Mouse (Mus musculus): ENCODE results near the gene Oser1. TPM values are rescaled to one million over a fixed set of nuclear protein-coding genes. Genes with fewer than 3 reads are reported as not detected.
"Not testable (repeated sequence)": the region's sequence is repeated elsewhere in the genome, so short reads cannot be mapped to it uniquely, and the experiment has no call there.

Gene Oser1
- polyA plus RNA-seq, 1 experiment from 2014 or later = 56.8 TPM

- no peak overlapping the region for H3K27ac ChIP-seq (replicated peaks in 1 of 2; ENCODE audit: control insufficient read depth in 1 of 2, insufficient read depth in 1 of 2, low read depth in 2 of 2, low read length in 2 of 2)
- H3K36me3 ChIP-seq (ENCODE audit: control insufficient read depth, insufficient read depth, low read length) = peaks cover 28% of the 10 kb centered on the region
- H3K4me3 ChIP-seq (ENCODE audit: control insufficient read depth in 1 of 2, insufficient read depth in 1 of 2, low read depth in 1 of 2, low read length in 2 of 2) = no peak overlapping the region
- peaks cover 8 to 18% of the 10 kb centered on the region in 2 experiments for H3K4me1 ChIP-seq (ENCODE audit: control insufficient read depth in 2 of 2, insufficient read depth in 2 of 2, low read length in 2 of 2)
- no peaks in the 10 kb centered on the region for H3K27me3 ChIP-seq (ENCODE audit: control insufficient read depth, insufficient read depth, low read length)
- H3K4me2 ChIP-seq (ENCODE audit: low read length) = no peak overlapping the region
- 96% methylated on average over 6 of the region's 6 CpGs for WGBS
- no peak for ATAC-seq (ENCODE audit: insufficient number of reproducible peaks, insufficient read depth, low FRiP score, low read depth)
- H3K9ac ChIP-seq (ENCODE audit: low read length) = no peak overlapping the region
- H3K9me3 ChIP-seq (ENCODE audit: control insufficient read depth, low read length) = no peaks in the 10 kb centered on the region
Observed at GRCm38 (mm10) chr2:163417026-163417425, 7.5 kb downstream of the Oser1 start.

- Histone ChIP-seq H3K4me1 (ENCODE audit: control insufficient read depth in 2 of 2, insufficient read depth in 2 of 2, low read length in 2 of 2) (peaks cover 2 to 10% of the 10 kb centered on the region in 2 experiments; a peak in 3 of 4 replicates), H3K4me2 (ENCODE audit: low read length) (no peak overlapping the region), H3K27ac (replicated peaks in 1 of 2; ENCODE audit: control insufficient read depth in 1 of 2, insufficient read depth in 1 of 2, low read depth in 2 of 2, low read length in 2 of 2) (no peak overlapping the region; a peak in 1 of 4 replicates), H3K36me3 (ENCODE audit: control insufficient read depth, insufficient read depth, low read length) (peaks cover 64% of the 10 kb centered on the region), H3K4me3 (ENCODE audit: control insufficient read depth in 1 of 2, insufficient read depth in 1 of 2, low read depth in 1 of 2, low read length in 2 of 2) (no peak overlapping the region), H3K9me3 (ENCODE audit: control insufficient read depth, low read length) (no peaks in the 10 kb centered on the region), H3K9ac (ENCODE audit: low read length) (no peak overlapping the region), H3K27me3 (ENCODE audit: control insufficient read depth, insufficient read depth, low read length) (no peaks in the 10 kb centered on the region)
- ATAC-seq (ENCODE audit: insufficient number of reproducible peaks, insufficient read depth, low FRiP score, low read depth) = no peak
- 89% methylated on average over 9 of the region's 9 CpGs for WGBS
Observed at GRCm38 (mm10) chr2:163412846-163413590, 11.5 kb downstream of the Oser1 start.

- ATAC-seq (ENCODE audit: insufficient number of reproducible peaks, insufficient read depth, low FRiP score, low read depth) = no peak
- 95% methylated on average over 4 of the region's 4 CpGs for WGBS
- Histone ChIP-seq H3K4me2 (ENCODE audit: low read length) (no peak overlapping the region), H3K4me3 (ENCODE audit: control insufficient read depth in 1 of 2, insufficient read depth in 1 of 2, low read depth in 1 of 2, low read length in 2 of 2) (no peak overlapping the region), H3K27ac (replicated peaks in 1 of 2; ENCODE audit: control insufficient read depth in 1 of 2, insufficient read depth in 1 of 2, low read depth in 2 of 2, low read length in 2 of 2) (no peak overlapping the region), H3K9me3 (ENCODE audit: control insufficient read depth, low read length) (no peaks in the 10 kb centered on the region), H3K4me1 (ENCODE audit: control insufficient read depth in 2 of 2, insufficient read depth in 2 of 2, low read length in 2 of 2) (0 out of 4 replicates have a peak, but pooled peaks cover 0 to 5% of the 10 kb centered on the region in 2 experiments), H3K36me3 (ENCODE audit: control insufficient read depth, insufficient read depth, low read length) (peaks cover 68% of the 10 kb centered on the region), H3K27me3 (ENCODE audit: control insufficient read depth, insufficient read depth, low read length) (no peaks in the 10 kb centered on the region), H3K9ac (ENCODE audit: low read length) (no peak overlapping the region)
Observed at GRCm38 (mm10) chr2:163412419-163412818, 12.1 kb downstream of the Oser1 start.

GRCm38 (mm10) chr2:163411840-163412239, 12.7 kb downstream of the Oser1 start:
- Histone ChIP-seq H3K9me3 (ENCODE audit: control insufficient read depth, low read length) (no peaks in the 10 kb centered on the region), H3K9ac (ENCODE audit: low read length) (0 out of 2 replicates have a peak overlapping the region, but pooled peaks have one; percentile 16), H3K36me3 (ENCODE audit: control insufficient read depth, insufficient read depth, low read length) (peaks cover 74% of the 10 kb centered on the region), H3K4me2 (ENCODE audit: low read length) (no peak overlapping the region), H3K27ac (replicated peaks in 1 of 2; ENCODE audit: control insufficient read depth in 1 of 2, insufficient read depth in 1 of 2, low read depth in 2 of 2, low read length in 2 of 2) (no peak overlapping the region), H3K4me3 (ENCODE audit: control insufficient read depth in 1 of 2, insufficient read depth in 1 of 2, low read depth in 1 of 2, low read length in 2 of 2) (no peak overlapping the region), H3K27me3 (ENCODE audit: control insufficient read depth, insufficient read depth, low read length) (no peaks in the 10 kb centered on the region), H3K4me1 (ENCODE audit: control insufficient read depth in 2 of 2, insufficient read depth in 2 of 2, low read length in 2 of 2) (0 out of 4 replicates have a peak, but pooled peaks cover 0 to 4% of the 10 kb centered on the region in 2 experiments)
- WGBS = 50% methylated on average over 4 of the region's 4 CpGs
- ATAC-seq (ENCODE audit: insufficient number of reproducible peaks, insufficient read depth, low FRiP score, low read depth) = no peak

- not testable (repeated sequence) for H3K9ac ChIP-seq (ENCODE audit: low read length); H3K27ac ChIP-seq (replicated peaks in 1 of 2; ENCODE audit: control insufficient read depth in 1 of 2, insufficient read depth in 1 of 2, low read depth in 2 of 2, low read length in 2 of 2); H3K4me3 ChIP-seq (ENCODE audit: control insufficient read depth in 1 of 2, insufficient read depth in 1 of 2, low read depth in 1 of 2, low read length in 2 of 2); H3K9me3 ChIP-seq (ENCODE audit: control insufficient read depth, low read length); H3K27me3 ChIP-seq (ENCODE audit: control insufficient read depth, insufficient read depth, low read length); H3K4me1 ChIP-seq (ENCODE audit: control insufficient read depth in 2 of 2, insufficient read depth in 2 of 2, low read length in 2 of 2); H3K4me2 ChIP-seq (ENCODE audit: low read length); ATAC-seq (ENCODE audit: insufficient number of reproducible peaks, insufficient read depth, low FRiP score, low read depth)
- WGBS = 91% methylated on average over 3 of the region's 3 CpGs
- peaks cover 76% of the 10 kb centered on the region for H3K36me3 ChIP-seq (ENCODE audit: control insufficient read depth, insufficient read depth, low read length)
Observed at GRCm38 (mm10) chr2:163411344-163411743, 13.2 kb downstream of the Oser1 start.

GRCm38 (mm10) chr2:163410211-163410610, 14.3 kb downstream of the Oser1 start:
- Histone ChIP-seq H3K27ac (replicated peaks in 1 of 2; ENCODE audit: control insufficient read depth in 1 of 2, insufficient read depth in 1 of 2, low read depth in 2 of 2, low read length in 2 of 2) (no peak overlapping the region), H3K27me3 (ENCODE audit: control insufficient read depth, insufficient read depth, low read length) (no peaks in the 10 kb centered on the region), H3K4me1 (ENCODE audit: control insufficient read depth in 2 of 2, insufficient read depth in 2 of 2, low read length in 2 of 2) (0 out of 4 replicates have a peak, but pooled peaks cover 0 to 4% of the 10 kb centered on the region in 2 experiments), H3K9ac (ENCODE audit: low read length) (no peak overlapping the region), H3K9me3 (ENCODE audit: control insufficient read depth, low read length) (no peaks in the 10 kb centered on the region), H3K4me2 (ENCODE audit: low read length) (no peak overlapping the region), H3K36me3 (ENCODE audit: control insufficient read depth, insufficient read depth, low read length) (peaks cover 79% of the 10 kb centered on the region), H3K4me3 (ENCODE audit: control insufficient read depth in 1 of 2, insufficient read depth in 1 of 2, low read depth in 1 of 2, low read length in 2 of 2) (no peak overlapping the region)
- 94% methylated on average over 3 of the region's 3 CpGs for WGBS
- no peak for ATAC-seq (ENCODE audit: insufficient number of reproducible peaks, insufficient read depth, low FRiP score, low read depth)

GRCm38 (mm10) chr2:163404037-163404815, 20.3 kb downstream of the Oser1 start:
- ATAC-seq (ENCODE audit: insufficient number of reproducible peaks, insufficient read depth, low FRiP score, low read depth) = no peak
- H3K4me3 ChIP-seq (ENCODE audit: control insufficient read depth in 1 of 2, insufficient read depth in 1 of 2, low read depth in 1 of 2, low read length in 2 of 2) = no peak overlapping the region
- WGBS = 62% methylated on average over 8 of the region's 8 CpGs
- H3K9ac ChIP-seq (ENCODE audit: low read length) = no peak overlapping the region
- no peak overlapping the region for H3K4me2 ChIP-seq (ENCODE audit: low read length)
- H3K27ac ChIP-seq (replicated peaks in 1 of 2; ENCODE audit: control insufficient read depth in 1 of 2, insufficient read depth in 1 of 2, low read depth in 2 of 2, low read length in 2 of 2) = no peak overlapping the region
- H3K4me1 ChIP-seq (ENCODE audit: control insufficient read depth in 2 of 2, insufficient read depth in 2 of 2, low read length in 2 of 2) = peaks cover 5 to 7% of the 10 kb centered on the region in 2 experiments
- H3K9me3 ChIP-seq (ENCODE audit: control insufficient read depth, low read length) = no peaks in the 10 kb centered on the region
- H3K36me3 ChIP-seq (ENCODE audit: control insufficient read depth, insufficient read depth, low read length) = peaks cover 36% of the 10 kb centered on the region
- H3K27me3 ChIP-seq (ENCODE audit: control insufficient read depth, insufficient read depth, low read length) = no peaks in the 10 kb centered on the region
